Mouse (Mus musculus) pancreas, adult 10 weeks (tissue): ENCODE measurements around the gene Cldn34d. TPM values are rescaled to one million over a fixed set of nuclear protein-coding genes. Genes with fewer than 3 reads are reported as not detected.

ENCODE experiments used
- polyA plus RNA-seq: library from polyadenylated mRNA; stranded (reverse); fragments of 350-450 nt; fragmentation: Illumina TruSeq; extraction: RNeasy Lipid Tissue Mini Kit (QIAGEN cat#74804); gene quantifications from one replicate; pipeline ENCODE4 v1.2.3, GENCODE M21; 2015; ENCODE audit warnings: low read depth, low replicate concordance; ENCODE audit not compliant: insufficient read depth

Gene Cldn34d
- polyA plus RNA-seq, result not detected

GRCm38 (mm10) chrX:76602824-76603223 lies at the start of gene Cldn34d:
Cldn34d (minus strand) TSS chrX:76602924.

Other genes with a start within 250 kb of the Cldn34d start
- not detected for gene Cldn34b4, start 209.6 kb downstream of the Cldn34d start, polyA plus RNA-seq